In the genomic region with DNA sequence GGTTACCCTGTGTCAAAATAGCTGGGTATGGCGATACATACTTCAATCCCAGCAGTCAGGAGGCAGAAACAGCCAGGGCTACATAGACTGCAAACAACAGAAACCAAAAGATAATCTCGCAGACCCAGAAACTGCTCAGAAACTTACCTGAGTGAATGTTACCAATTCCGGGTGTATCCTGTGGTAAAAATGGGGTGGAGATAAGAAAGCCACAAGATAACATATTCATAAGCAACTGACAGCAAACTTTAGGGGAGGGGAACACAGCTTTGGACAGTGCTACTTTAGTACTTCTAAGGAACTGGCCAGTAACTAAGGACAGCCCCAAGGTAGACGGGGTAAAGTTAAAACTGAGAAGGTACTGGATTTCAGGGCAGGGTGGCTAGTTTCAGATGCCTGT, we compare ENCODE assay signal across 1 mouse cellular context.
TF ChIP-seq lines count a peak whose summit lies in the region.

No protein-coding gene starts in this region.

TF ChIP-seq in CH12.LX, 34 proteins besides CTCF, POLR2A, EP300 and RAD21 (continued from another document):
- TF ChIP-seq CHD2 (IDR thresholded peaks at IDR 0.05; ENCODE audit: low read length) (peak; percentile 62; the same call in 1 of the 2 replicates), TCF12 (IDR thresholded peaks at IDR 0.05; ENCODE audit: low read depth, low read length) (no peak)
